Mouse (Mus musculus) frontal cortex, adult 2 months (tissue): Measurements from ENCODE around the gene Apoc1. TPM values are rescaled to one million over a fixed set of nuclear protein-coding genes. Genes with fewer than 3 reads are reported as not detected.

ENCODE experiments used
- DNase-seq, 2 experiments: peaks; one replicate each; pipeline ENCODE4 v3.0.0; 2022; ENCODE audit warnings: low spot score in 1 of 2; ENCODE audit errors: extremely low spot score in 1 of 2
- polyA plus RNA-seq: library from polyadenylated mRNA; depleted of rRNA; stranded (reverse); fragments of >200 nt; gene quantifications from 2 replicates; pipeline ENCODE4 v1.2.3, GENCODE M21; 2012; rRNA removed

Gene Apoc1
- polyA plus RNA-seq, 1 experiment = 3.3 TPM

DNA sequence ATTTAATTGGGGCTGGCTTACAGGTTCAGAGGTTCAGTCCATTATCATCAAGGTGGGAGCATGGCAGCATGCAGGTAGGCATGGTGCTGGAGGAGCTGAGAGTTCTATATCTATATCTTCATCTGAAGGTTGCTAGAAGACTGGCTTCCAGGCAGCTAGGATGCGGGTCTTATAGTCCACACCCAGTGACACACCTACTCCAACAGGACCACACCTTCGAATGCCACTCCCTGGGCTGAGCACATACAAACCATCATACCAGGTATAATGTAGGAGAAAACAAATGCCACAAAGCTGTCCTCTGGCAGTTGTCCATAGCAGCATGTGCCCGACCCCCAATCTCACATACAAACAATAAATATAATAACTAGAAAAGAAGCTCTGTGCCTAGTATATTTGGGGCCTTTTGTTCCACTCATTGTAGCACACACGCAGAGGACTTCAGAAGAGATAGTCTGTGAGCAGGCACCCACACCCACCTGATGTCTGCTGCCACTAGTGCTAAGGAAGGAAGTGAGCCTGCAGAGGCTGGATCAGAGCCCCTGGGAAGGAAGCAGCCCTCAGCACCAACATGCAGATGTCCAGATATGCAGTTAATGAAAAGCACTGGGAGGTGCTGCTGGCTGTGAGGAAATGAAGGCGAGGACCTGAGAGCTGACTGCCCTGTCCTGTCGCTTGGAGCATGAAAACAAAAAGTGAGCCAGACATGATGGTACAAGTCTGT is 41.2 kb downstream of the Apoc1 start:
- no peak for DNase-seq

DNA sequence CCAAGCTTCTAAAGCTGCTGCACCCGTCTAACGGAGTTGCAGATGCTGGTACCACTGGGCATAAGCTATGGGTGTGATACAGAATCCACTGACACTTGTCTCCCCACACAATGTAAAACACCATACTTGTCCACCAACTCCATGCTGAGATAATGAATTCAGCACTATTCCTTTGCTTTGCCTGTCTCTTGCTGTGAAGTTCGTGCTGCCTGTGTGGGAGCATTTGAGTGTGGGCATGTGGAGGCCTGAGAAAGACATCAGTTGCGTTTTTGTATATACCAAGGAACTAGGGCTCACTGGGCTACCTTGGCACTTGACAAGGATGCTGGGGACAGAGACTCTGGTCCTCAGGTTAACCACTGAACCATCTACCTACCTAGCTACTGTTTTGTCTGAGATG is 51.2 kb downstream of the Apoc1 start:
- DNase-seq = peak in 1 of 2 experiments; percentile 60

Other genes with a start within 250 kb of the Apoc1 start
- gene Mark4, start 233.8 kb downstream of the Apoc1 start, polyA plus RNA-seq = 47.5 and 49.9 TPM in 2 replicates
- gene Exoc3l2, start 229.3 kb downstream of the Apoc1 start, polyA plus RNA-seq = 0.32 and 0.40 TPM in 2 replicates
- 7.9 and 8.1 TPM in 2 replicates for gene Bloc1s3, start 184.3 kb downstream of the Apoc1 start, polyA plus RNA-seq
- 23.7 and 30.1 TPM in 2 replicates for gene Trappc6a, start 184.3 kb downstream of the Apoc1 start, polyA plus RNA-seq
- gene Nkpd1, start 174.8 kb downstream of the Apoc1 start, polyA plus RNA-seq = 1.0 and 1.4 TPM in 2 replicates
- 131 and 146 TPM in 2 replicates for gene Ppp1r37, start 129.6 kb downstream of the Apoc1 start, polyA plus RNA-seq
- gene Zfp296, start 115.4 kb downstream of the Apoc1 start, polyA plus RNA-seq = 2.0 and 2.9 TPM in 2 replicates
- 47.9 and 49.9 TPM in 2 replicates for gene Gemin7, start 115.1 kb downstream of the Apoc1 start, polyA plus RNA-seq
- 152 and 164 TPM in 2 replicates for gene Clasrp, start 88.2 kb downstream of the Apoc1 start, polyA plus RNA-seq
- 6.1 and 6.5 TPM in 2 replicates for gene Relb, start 63.2 kb downstream of the Apoc1 start, polyA plus RNA-seq
- gene Clptm1, start 27.6 kb downstream of the Apoc1 start, polyA plus RNA-seq = 125 and 128 TPM in 2 replicates
- gene Apoc2, start 14.7 kb downstream of the Apoc1 start, polyA plus RNA-seq = 0.78 TPM in 1 of 2 replicates, not detected in the other
- not detected in 2 replicates for gene Gm44805, start 11.2 kb downstream of the Apoc1 start, polyA plus RNA-seq
- 0.19 TPM in 1 of 2 replicates, not detected in the other for gene Apoc4, start 11.2 kb downstream of the Apoc1 start, polyA plus RNA-seq
- 6,067 and 6,377 TPM in 2 replicates for gene Apoe, start 6.5 kb upstream of the Apoc1 start, polyA plus RNA-seq
- 115 and 118 TPM in 2 replicates for gene Tomm40, start 22.8 kb upstream of the Apoc1 start, polyA plus RNA-seq
- 7.6 and 7.7 TPM in 2 replicates for gene Nectin2, start 57.8 kb upstream of the Apoc1 start, polyA plus RNA-seq
- 22.2 and 23.0 TPM in 2 replicates for gene Bcam, start 78.4 kb upstream of the Apoc1 start, polyA plus RNA-seq
- not detected in 2 replicates for gene Cblc, start 104.1 kb upstream of the Apoc1 start, polyA plus RNA-seq
- 0.56 and 0.69 TPM in 2 replicates for gene Bcl3, start 130.1 kb upstream of the Apoc1 start, polyA plus RNA-seq
- gene Gm19345, start 159.3 kb upstream of the Apoc1 start, polyA plus RNA-seq = 3.9 and 5.2 TPM in 2 replicates
- not detected in 2 replicates for gene Ceacam16, start 168.6 kb upstream of the Apoc1 start, polyA plus RNA-seq
- not detected in 2 replicates for gene Ceacam19, start 195.3 kb upstream of the Apoc1 start, polyA plus RNA-seq
- gene Pvr, start 228.5 kb upstream of the Apoc1 start, polyA plus RNA-seq = 12.0 and 14.5 TPM in 2 replicates